Mouse (Mus musculus) spleen, postnatal 4 days (tissue): ENCODE data around the gene Olfr30.
"Not testable (repeated sequence)": the region's sequence is repeated elsewhere in the genome, so short reads cannot be mapped to it uniquely, and the experiment has no call there.

Source experiments
- DNase-seq, 2 experiments: peaks; one replicate each; pipeline ENCODE4 v3.0.0; 2022; ENCODE audit warnings: low spot score in 2 of 2

Gene Olfr30

GRCm38 (mm10) chr11:58462170-58462569, at the start of gene Olfr30:
Gene Olfr30 (minus strand): TSS chr11:58462270.
- no peak for DNase-seq

- not testable (repeated sequence) for DNase-seq
These were observed 47.0 kb upstream of the Olfr30 start for GRCm38 (mm10) chr11:58509058-58509457.

- not testable (repeated sequence) for DNase-seq
These were observed 40.4 kb upstream of the Olfr30 start, which contains the start of gene Olfr331 for GRCm38 (mm10) chr11:58502472-58502871. Gene Olfr331 (minus strand): TSS chr11:58502572.

- no peak for DNase-seq
These were observed 37.2 kb upstream of the Olfr30 start for GRCm38 (mm10) chr11:58499290-58499689.

GRCm38 (mm10) chr11:58498761-58499160, 36.7 kb upstream of the Olfr30 start:
- no peak for DNase-seq

- no peak for DNase-seq
These were observed 30.4 kb upstream of the Olfr30 start, which contains the start of gene Olfr332 for GRCm38 (mm10) chr11:58492455-58492854. Gene Olfr332 (minus strand): TSS chr11:58492555.

- DNase-seq, result no peak
These were observed 8.5 kb downstream of the Olfr30 start for GRCm38 (mm10) chr11:58453592-58453991.

- no peak for DNase-seq
These were observed 9.3 kb downstream of the Olfr30 start, which contains the start of gene Lypd9 for GRCm38 (mm10) chr11:58452759-58453158. Gene Lypd9 (minus strand): TSS chr11:58452923.

- no peak for DNase-seq
These were observed 24.2 kb downstream of the Olfr30 start for GRCm38 (mm10) chr11:58437866-58438265.

GRCm38 (mm10) chr11:58432259-58432658, 29.8 kb downstream of the Olfr30 start, which contains the start of gene Gm12253:
Gene Gm12253 (plus strand): TSS chr11:58432559.
- no peak for DNase-seq

- DNase-seq, result no peak
These were observed 41.3 kb downstream of the Olfr30 start, which contains the start of gene 1810065E05Rik for GRCm38 (mm10) chr11:58420815-58421214. Gene 1810065E05Rik (plus strand): TSS chr11:58421111.

- DNase-seq, result no peak
These were observed 43.7 kb downstream of the Olfr30 start for GRCm38 (mm10) chr11:58418336-58418735.

- DNase-seq, result no peak
These were observed 54.0 kb downstream of the Olfr30 start for GRCm38 (mm10) chr11:58408066-58408465.
